Mouse (Mus musculus) kidney, adult 2 months (tissue): Measurements from ENCODE around the gene Fcf1.

Experiments used
- CTCF ChIP-seq: fragments of 200-500 bp; conservative IDR thresholded peaks from 2 replicates; pipeline ENCODE4 v1.5.1; 2011; ENCODE audit warnings: low read depth, mild to moderate bottlenecking, control low read depth, low read length, moderate library complexity, mixed read lengths; ENCODE audit not compliant: insufficient read depth, insufficient read length
- POLR2A ChIP-seq: fragments of 200-500 bp; IDR thresholded peaks from one replicate; pipeline ENCODE4 v1.6.1; 2011; ENCODE audit warnings: low read depth, low read length, control low read depth

DNA sequence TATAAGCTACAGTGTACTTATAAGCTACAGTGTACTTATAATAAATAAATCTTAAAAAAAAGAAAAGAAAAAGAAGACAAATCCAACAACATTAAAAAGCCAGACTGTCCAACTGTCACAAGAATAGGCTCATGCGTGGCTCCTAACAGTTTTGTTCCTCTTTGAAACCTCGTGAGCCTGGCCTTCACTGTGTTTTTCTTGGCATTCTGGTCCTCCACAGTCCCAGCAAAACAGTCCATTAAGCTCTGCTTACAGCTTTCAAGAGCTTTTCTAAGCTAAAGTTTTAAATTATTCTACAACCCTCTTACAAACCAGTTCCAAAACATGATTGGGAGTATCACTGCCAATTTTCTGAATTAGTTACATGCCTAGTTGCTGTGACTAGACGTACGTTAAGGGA is 18.8 kb downstream of the Fcf1 start:
- TF ChIP-seq POLR2A (no peak), CTCF (no peak)
